ENCODE assay signal across 9 mouse cellular contexts in genomic region chr15:77827379-77827778, GRCm38 (mm10). TPM values are rescaled to one million over a fixed set of nuclear protein-coding genes. Genes with fewer than 3 reads are reported as not detected.
DNase-seq lines count a peak whose midpoint lies in the region; ATAC-seq lines count a peak whose summit lies in the region.
"Had no signal": no experiment of that assay in that cellular context is flagged by ENCODE, and none has a peak within 500 bp of the region (broad histone marks: within the 10 kb centered on the region; RNA-seq: fewer than 3 reads in every experiment).

No protein-coding gene starts in this region.

- H3K9ac ChIP-seq in heart, embryonic 16.5 days (ENCODE audit: low read length) = no peak overlapping the region; the same call in 1 of the 2 replicates
- peak overlapping the region; percentile 22; the same call in 1 of the 2 replicates for H3K9ac ChIP-seq in embryonic facial prominence, embryonic 11.5 days (replicated peaks; ENCODE audit: low read length)
- H3K9ac ChIP-seq in stomach, embryonic 15.5 days = no peak overlapping the region

- no peaks in the 10 kb centered on the region for H3K27me3 ChIP-seq in heart, embryonic 16.5 days (ENCODE audit: control insufficient read depth, insufficient read depth, low read length)
- no peaks in the 10 kb centered on the region for H3K27me3 ChIP-seq in megakaryocyte, embryonic 14.5 days (replicated peaks)
- no peaks in the 10 kb centered on the region for H3K27me3 ChIP-seq in embryonic facial prominence, embryonic 11.5 days (ENCODE audit: control insufficient read depth, insufficient read depth, low read length)
- H3K27me3 ChIP-seq in stomach, embryonic 15.5 days (replicated peaks) = no peaks in the 10 kb centered on the region

- DNase-seq in heart, adult 8-10 months (ENCODE audit: low spot score) = no peak
- DNase-seq in embryonic facial prominence, embryonic 11.5 days (ENCODE audit: low spot score) = peak; percentile 50
- DNase-seq in cerebellum, postnatal 4 days (ENCODE audit: low spot score in 2 of 2) = no peak
- DNase-seq in adrenal gland, postnatal 4 days (ENCODE audit: low spot score in 2 of 2) = no peak
- DNase-seq: kidney, postnatal 36 days had no signal

- H3K4me1 ChIP-seq in heart, embryonic 16.5 days (ENCODE audit: control insufficient read depth, insufficient read depth, low read length) = peaks cover 69% of the 10 kb centered on the region
- H3K4me1 ChIP-seq in megakaryocyte, embryonic 14.5 days = peaks cover 100% of the 10 kb centered on the region
- peaks cover 9% of the 10 kb centered on the region for H3K4me1 ChIP-seq in embryonic facial prominence, embryonic 11.5 days (ENCODE audit: control insufficient read depth, insufficient read depth, low read length)
- H3K4me1 ChIP-seq in stomach, embryonic 15.5 days = peaks cover 72% of the 10 kb centered on the region

- 26% methylated on average over 7 of the region's 7 CpGs for WGBS in heart, embryonic 16.5 days
- WGBS in embryonic facial prominence, embryonic 11.5 days = 14% methylated on average over 7 of the region's 7 CpGs
- 23% methylated on average over 7 of the region's 7 CpGs for WGBS in stomach, embryonic 15.5 days

- H3K4me2 ChIP-seq in heart, embryonic 16.5 days (ENCODE audit: low read depth, low read length) = no peak overlapping the region
- no peak overlapping the region; the same call in 1 of the 2 replicates for H3K4me2 ChIP-seq in embryonic facial prominence, embryonic 11.5 days (ENCODE audit: low read depth, low read length)
- H3K4me2 ChIP-seq in stomach, embryonic 15.5 days = no peak overlapping the region; the same call in 1 of the 2 replicates

- H3K4me3 ChIP-seq in heart, embryonic 16.5 days (ENCODE audit: low read length) = no peak overlapping the region
- peak overlapping the region; percentile 86 for H3K4me3 ChIP-seq in megakaryocyte, embryonic 14.5 days (replicated peaks)
- no peak overlapping the region for H3K4me3 ChIP-seq in embryonic facial prominence, embryonic 11.5 days (ENCODE audit: low read depth, low read length)
- H3K4me3 ChIP-seq in stomach, embryonic 15.5 days (replicated peaks) = no peak overlapping the region

- no peaks in the 10 kb centered on the region for H3K9me3 ChIP-seq in heart, embryonic 16.5 days (replicated peaks; ENCODE audit: control insufficient read depth, low read length)
- no peaks in the 10 kb centered on the region for H3K9me3 ChIP-seq in megakaryocyte, embryonic 14.5 days
- H3K9me3 ChIP-seq in embryonic facial prominence, embryonic 11.5 days (replicated peaks; ENCODE audit: control insufficient read depth, low read length) = no peaks in the 10 kb centered on the region
- no peaks in the 10 kb centered on the region for H3K9me3 ChIP-seq in stomach, embryonic 15.5 days

- peak overlapping the region; percentile 69 for H3K27ac ChIP-seq in heart, embryonic 16.5 days (ENCODE audit: low read length)
- H3K27ac ChIP-seq in embryonic facial prominence, embryonic 11.5 days (replicated peaks; ENCODE audit: low read depth, low read length) = peak overlapping the region; percentile 72
- H3K27ac ChIP-seq in stomach, embryonic 15.5 days = peak overlapping the region; percentile 72

- no peak for ATAC-seq in heart, embryonic 16.5 days (replicated peaks; ENCODE audit: extremely low read depth, insufficient read depth, low FRiP score)
- no peak for ATAC-seq in megakaryocyte, adult 5-6 weeks (ENCODE audit: poor library complexity, severe bottlenecking)
- ATAC-seq in embryonic facial prominence, embryonic 11.5 days (replicated peaks; ENCODE audit: insufficient number of reproducible peaks, low FRiP score, low TSS enrichment, low read depth) = no peak
- ATAC-seq in stomach, embryonic 15.5 days (ENCODE audit: insufficient read depth, low FRiP score, low read depth) = no peak

- H3K36me3 ChIP-seq in heart, embryonic 16.5 days (ENCODE audit: control insufficient read depth, insufficient read depth) = 0 out of 2 replicates have a peak, but pooled peaks cover 2% of the 10 kb centered on the region
- peaks cover 97% of the 10 kb centered on the region for H3K36me3 ChIP-seq in megakaryocyte, embryonic 14.5 days (replicated peaks; ENCODE audit: low read length)
- no peaks in the 10 kb centered on the region for H3K36me3 ChIP-seq in embryonic facial prominence, embryonic 11.5 days (replicated peaks; ENCODE audit: control insufficient read depth, insufficient read depth, low read depth, low read length)
- H3K36me3 ChIP-seq in stomach, embryonic 15.5 days = no peaks in the 10 kb centered on the region

RNA-seq across cellular contexts. Expression of gene Myh9, which starts 14.6 kb away (rescaled TPM):
- polyA plus RNA-seq in heart, embryonic 16.5 days (2015; fragmentation: Nextera tagmentation; extraction: Ambion mirVana) = 22.8 and 29.7 TPM in 2 replicates
- 100 to 1,000 TPM in 1 of 4 experiments, 10 to 100 TPM in 3; 72.5 to 127 (median 97.2) TPM for total RNA-seq in heart, adult 8-10 months (2022)
- polyA plus RNA-seq in megakaryocyte, embryonic 14.5 days (2012; ENCODE audit: insufficient read depth, low replicate concordance) = 1,439 and 1,641 TPM in 2 replicates
- 464 and 549 TPM in 2 replicates for total RNA-seq in megakaryocyte, adult 5-6 weeks (2015)
- 759 and 878 TPM in 2 replicates for total RNA-seq in megakaryocyte, adult 5-6 weeks (2017)
- 23.4 and 25.1 TPM in 2 replicates for polyA plus RNA-seq in embryonic facial prominence, embryonic 11.5 days (2014; fragmentation: Nextera tagmentation; extraction: Ambion mirVana)
- polyA plus RNA-seq in stomach, embryonic 15.5 days (2015; fragmentation: Nextera tagmentation; extraction: Ambion mirVana) = 57.0 TPM in 2 replicates
- total RNA-seq in adrenal gland, postnatal 4 days (2021) = 100 to 1,000 TPM; 251 to 311 TPM

Comparison
In these comparisons a context has a peak if more than half of its experiments do, and no peak if none do; other contexts are left out.
1. RNA of gene Myh9, which starts 14.6 kb away (polyA plus RNA-seq): 1,439 to 1,641 TPM in megakaryocyte, embryonic 14.5 days; 57.0 TPM in stomach, embryonic 15.5 days, 23.4 to 25.1 TPM in embryonic facial prominence, embryonic 11.5 days and 22.8 to 29.7 TPM in heart, embryonic 16.5 days; every median in the first group is over 10 times any median in the second.
2. Peak in every context shown above with its lines, with median percentiles within 50 percentile points of each other: H3K27ac ChIP-seq.